Mouse (Mus musculus) forebrain, embryonic 10.5 days (tissue): ENCODE results near the gene Cd300lb. TPM values are rescaled to one million over a fixed set of nuclear protein-coding genes. Genes with fewer than 3 reads are reported as not detected.

Experiments
- DNase-seq: peaks from one replicate; pipeline ENCODE4 v3.0.0-alpha.2; 2017; ENCODE audit warnings: low spot score; ENCODE audit errors: extremely low spot score
- H3K27ac ChIP-seq: fragments of 300-500 bp; sonication (generic); 2 replicates; pipeline ENCODE4 v1.5.1; 2016; ENCODE audit warnings: mild to moderate bottlenecking
- H3K27me3 ChIP-seq: fragments of 300-500 bp; sonication (generic); 2 replicates; pipeline ENCODE4 v1.6.1; 2016; ENCODE audit warnings: mild to moderate bottlenecking; ENCODE audit not compliant: poor library complexity, severe bottlenecking
- H3K36me3 ChIP-seq: fragments of 300-500 bp; sonication (generic); replicated peaks from 2 replicates; pipeline ENCODE4 v1.6.1; 2016; ENCODE audit warnings: mild to moderate bottlenecking, moderate library complexity
- H3K4me1 ChIP-seq: fragments of 300-500 bp; sonication (generic); 2 replicates; pipeline ENCODE4 v1.6.1; 2016
- H3K4me3 ChIP-seq: fragments of 300-500 bp; sonication (generic); 2 replicates; pipeline ENCODE4 v1.5.1; 2016; ENCODE audit warnings: mild to moderate bottlenecking, moderate library complexity
- H3K9me3 ChIP-seq: fragments of 300-500 bp; sonication (generic); 2 replicates; pipeline ENCODE4 v1.6.1; 2016; ENCODE audit warnings: mild to moderate bottlenecking, moderate library complexity
- WGBS: fragments of 180-500 bp; shearing (Covaris S2); methylation state at CpG from one replicate; pipeline ENCODE4 v1.1.7; 2016; 5-methylcytosine and 5-hydroxymethylcytosine counted together
- polyA plus RNA-seq: library from polyadenylated mRNA; unstranded; fragments of >200 nt; fragmentation: Nextera tagmentation; extraction: Ambion mirVana; gene quantifications from 2 replicates; pipeline ENCODE4 v1.2.1, GENCODE M21; 2016

Gene Cd300lb
- polyA plus RNA-seq, 1 experiment from 2014 or later, result not detected

GRCm38 (mm10) chr11:114879666-114880065, 54.5 kb downstream of the Cd300lb start:
- Histone ChIP-seq H3K4me3 (no peak overlapping the region), H3K4me1 (peaks cover 31% of the 10 kb centered on the region), H3K27me3 (no peaks in the 10 kb centered on the region), H3K9me3 (no peaks in the 10 kb centered on the region), H3K27ac (no peak overlapping the region), H3K36me3 (no peaks in the 10 kb centered on the region)
- 90% methylated on average over 2 of the region's 2 CpGs for WGBS
- no peak for DNase-seq

- peaks cover 56% of the 10 kb centered on the region for H3K4me1 ChIP-seq
These were observed 57.0 kb downstream of the Cd300lb start for GRCm38 (mm10) chr11:114877145-114877544.

GRCm38 (mm10) chr11:114876621-114877020, 57.6 kb downstream of the Cd300lb start:
- Histone ChIP-seq H3K27ac (no peak overlapping the region), H3K4me3 (no peak overlapping the region), H3K27me3 (no peaks in the 10 kb centered on the region; the same call in 1 of the 2 replicates), H3K4me1 (peaks cover 56% of the 10 kb centered on the region), H3K9me3 (no peaks in the 10 kb centered on the region), H3K36me3 (peaks cover 4% of the 10 kb centered on the region; the same call in 1 of the 2 replicates)
- no peak for DNase-seq
- 43% methylated on average over 2 of the region's 2 CpGs for WGBS

More at GRCm38 (mm10) chr11:114877145-114877544, 57.0 kb downstream of the Cd300lb start:
- Histone ChIP-seq H3K4me3 (no peak overlapping the region), H3K27me3 (no peaks in the 10 kb centered on the region; the same call in 1 of the 2 replicates), H3K9me3 (no peaks in the 10 kb centered on the region), H3K36me3 (no peaks in the 10 kb centered on the region), H3K27ac (no peak overlapping the region)
- WGBS, result 69% methylated on average over 3 of the region's 3 CpGs
- DNase-seq, result peak; percentile 31

DNA sequence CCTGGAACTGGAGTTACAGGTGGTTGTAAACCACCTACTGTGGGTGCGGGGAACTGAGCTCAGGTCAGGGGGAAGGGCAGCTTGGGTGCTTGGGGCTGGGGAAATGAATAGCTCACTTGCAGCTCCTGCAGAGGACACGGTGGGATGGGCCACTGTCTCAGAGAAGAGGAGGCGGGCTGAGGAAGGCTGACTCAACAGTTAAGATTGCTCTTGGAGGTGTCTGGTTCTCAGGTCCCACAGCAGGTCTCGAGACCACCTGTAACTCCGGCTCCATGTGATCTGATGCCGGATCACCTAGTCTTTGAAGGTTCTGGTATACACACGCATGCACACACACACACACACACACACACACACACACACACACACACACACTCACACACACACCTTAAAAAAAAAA, 58.0 kb downstream of the Cd300lb start:
- Histone ChIP-seq H3K36me3 (peaks cover 7% of the 10 kb centered on the region), H3K9me3 (no peaks in the 10 kb centered on the region), H3K27ac (peak overlapping the region; percentile 21; the same call in 1 of the 2 replicates), H3K4me1 (peaks cover 56% of the 10 kb centered on the region), H3K27me3 (no peaks in the 10 kb centered on the region; the same call in 1 of the 2 replicates), H3K4me3 (no peak overlapping the region)
- 39% methylated on average over 7 of the region's 7 CpGs for WGBS
- no peak for DNase-seq

- no peaks in the 10 kb centered on the region; the same call in 1 of the 2 replicates for H3K27me3 ChIP-seq
- peak overlapping the region; percentile 21; the same call in 1 of the 2 replicates for H3K27ac ChIP-seq
- DNase-seq, result peak; percentile 30
- H3K4me1 ChIP-seq, result peaks cover 56% of the 10 kb centered on the region
- H3K36me3 ChIP-seq, result peaks cover 15% of the 10 kb centered on the region
- 16% methylated on average over 9 of the region's 9 CpGs for WGBS
- no peaks in the 10 kb centered on the region for H3K9me3 ChIP-seq
- H3K4me3 ChIP-seq, result no peak overlapping the region
These were observed 58.8 kb downstream of the Cd300lb start for GRCm38 (mm10) chr11:114875301-114875801.

- peaks cover 56% of the 10 kb centered on the region for H3K4me1 ChIP-seq
- H3K27ac ChIP-seq, result peak overlapping the region; percentile 21
- WGBS, result 59% methylated on average over 9 of the region's 9 CpGs
- no peaks in the 10 kb centered on the region; the same call in 1 of the 2 replicates for H3K27me3 ChIP-seq
- H3K36me3 ChIP-seq, result peaks cover 19% of the 10 kb centered on the region
- H3K9me3 ChIP-seq, result no peaks in the 10 kb centered on the region
- no peak for DNase-seq
- H3K4me3 ChIP-seq, result no peak overlapping the region
These were observed 59.7 kb downstream of the Cd300lb start for GRCm38 (mm10) chr11:114874226-114875145.

GRCm38 (mm10) chr11:114873022-114873817, 61.0 kb downstream of the Cd300lb start:
- no peak for DNase-seq
- WGBS, result 41% methylated on average over 6 of the region's 6 CpGs

More at GRCm38 (mm10) chr11:114873022-114873817, 61.0 kb downstream of the Cd300lb start:
- Histone ChIP-seq H3K4me3 (no peak overlapping the region; the same call in 1 of the 2 replicates), H3K36me3 (peaks cover 24% of the 10 kb centered on the region), H3K4me1 (peaks cover 56% of the 10 kb centered on the region), H3K27me3 (no peaks in the 10 kb centered on the region; the same call in 1 of the 2 replicates), H3K9me3 (no peaks in the 10 kb centered on the region), H3K27ac (peak overlapping the region; percentile 81)

Other genes with a start within 250 kb of the Cd300lb start
- 0.77 and 1.0 TPM in 2 replicates for gene Dnaic2, start 207.0 kb downstream of the Cd300lb start, polyA plus RNA-seq
- gene Kif19a, start 169.0 kb downstream of the Cd300lb start, polyA plus RNA-seq, result 0.33 and 0.71 TPM in 2 replicates
- gene Btbd17, start 138.4 kb downstream of the Cd300lb start, polyA plus RNA-seq, result 20.7 and 20.8 TPM in 2 replicates
- 0.21 TPM in 1 of 2 replicates, not detected in the other for gene Gpr142, start 135.5 kb downstream of the Cd300lb start, polyA plus RNA-seq
- gene Gprc5c, start 83.2 kb downstream of the Cd300lb start, polyA plus RNA-seq, result 31.7 and 32.3 TPM in 2 replicates
- 0.42 and 1.3 TPM in 2 replicates for gene Cd300a, start 44.3 kb downstream of the Cd300lb start, polyA plus RNA-seq
- not detected in 2 replicates for gene Cd300c, start 34.8 kb upstream of the Cd300lb start, polyA plus RNA-seq
- 0.17 TPM in 1 of 2 replicates, not detected in the other for gene Cd300ld, start 55.5 kb upstream of the Cd300lb start, polyA plus RNA-seq
- gene Cd300c2, start 67.5 kb upstream of the Cd300lb start, polyA plus RNA-seq, result 0.20 and 0.41 TPM in 2 replicates
- not detected in 2 replicates for gene Cd300ld2, start 81.8 kb upstream of the Cd300lb start, polyA plus RNA-seq
- gene Cd300ld4, start 92.6 kb upstream of the Cd300lb start, polyA plus RNA-seq, result not detected in 2 replicates
- not detected in 2 replicates for gene Cd300ld5, start 103.4 kb upstream of the Cd300lb start, polyA plus RNA-seq
- gene Cd300ld3, start 114.0 kb upstream of the Cd300lb start, polyA plus RNA-seq, result not detected in 2 replicates
- not detected in 2 replicates for gene Cd300e, start 127.8 kb upstream of the Cd300lb start, polyA plus RNA-seq
- 0.76 and 0.90 TPM in 2 replicates for gene Rab37, start 157.0 kb upstream of the Cd300lb start, polyA plus RNA-seq
- gene Cd300lf, start 199.6 kb upstream of the Cd300lb start, polyA plus RNA-seq, result 0.09 and 0.10 TPM in 2 replicates
- 36.6 and 38.1 TPM in 2 replicates for gene Slc9a3r1, start 229.0 kb upstream of the Cd300lb start, polyA plus RNA-seq